Mouse (Mus musculus): ENCODE results near the gene Rdh11.
"Not testable (repeated sequence)": the region's sequence is repeated elsewhere in the genome, so short reads cannot be mapped to it uniquely, and the experiment has no call there.

The Rdh11 gene

GRCm38 (mm10) chr12:79192193-79192592 lies at the start of gene Rdh11:
Rdh11 (minus strand) TSS chr12:79192293.
- DNase-seq = no peak

- no peak for DNase-seq
Measured at GRCm38 (mm10) chr12:79235485-79236080, 43.5 kb upstream of the Rdh11 start.

- DNase-seq = no peak
Measured at GRCm38 (mm10) chr12:79217511-79217910, 25.4 kb upstream of the Rdh11 start.

GRCm38 (mm10) chr12:79211447-79211846 lies 19.4 kb upstream of the Rdh11 start:
- no peak for DNase-seq

- DNase-seq = peak; percentile 55
Measured at GRCm38 (mm10) chr12:79208703-79209464, 16.8 kb upstream of the Rdh11 start, which contains the start of gene Rdh12. Rdh12 (plus strand) TSS chr12:79208914.

- DNase-seq = no peak
Measured at GRCm38 (mm10) chr12:79201882-79202281, 9.8 kb upstream of the Rdh11 start.

- DNase-seq = no peak
Measured at GRCm38 (mm10) chr12:79197105-79197504, 5.0 kb upstream of the Rdh11 start.

- peak; percentile 52 for DNase-seq
Measured at GRCm38 (mm10) chr12:79193441-79193840, 1.3 kb upstream of the Rdh11 start.

GRCm38 (mm10) chr12:79191701-79192100 lies 392 bp downstream of the Rdh11 start:
- DNase-seq = peak; percentile 69

GRCm38 (mm10) chr12:79190931-79191673 lies 991 bp downstream of the Rdh11 start:
- peak; percentile 79 for DNase-seq

GRCm38 (mm10) chr12:79185160-79185559 lies 6.9 kb downstream of the Rdh11 start:
- not testable (repeated sequence) for DNase-seq

GRCm38 (mm10) chr12:79175998-79176397 lies 16.1 kb downstream of the Rdh11 start:
- DNase-seq = no peak

- peak; percentile 37 for DNase-seq
Measured at GRCm38 (mm10) chr12:79173721-79174120, 18.4 kb downstream of the Rdh11 start.

GRCm38 (mm10) chr12:79172019-79172941 lies 19.8 kb downstream of the Rdh11 start, which contains the start of gene Vti1b:
Vti1b (minus strand) TSS chr12:79172667.
- DNase-seq = peak; percentile 92

GRCm38 (mm10) chr12:79171269-79171995 lies 20.7 kb downstream of the Rdh11 start:
- DNase-seq = peak; percentile 30

GRCm38 (mm10) chr12:79170421-79170820 lies 21.7 kb downstream of the Rdh11 start:
- no peak for DNase-seq

GRCm38 (mm10) chr12:79169173-79169572 lies 22.9 kb downstream of the Rdh11 start:
- no peak for DNase-seq

GRCm38 (mm10) chr12:79162876-79163275 lies 29.2 kb downstream of the Rdh11 start:
- no peak for DNase-seq

GRCm38 (mm10) chr12:79149653-79150052 lies 42.4 kb downstream of the Rdh11 start:
- DNase-seq = no peak

- DNase-seq = no peak
Measured at GRCm38 (mm10) chr12:79141384-79141783, 50.7 kb downstream of the Rdh11 start.

- no peak for DNase-seq
Measured at GRCm38 (mm10) chr12:79140811-79141210, 51.3 kb downstream of the Rdh11 start.

- no peak for DNase-seq
Measured at GRCm38 (mm10) chr12:79139417-79139816, 52.7 kb downstream of the Rdh11 start.
